Mouse (Mus musculus) forebrain, embryonic 13.5 days (tissue): ENCODE measurements around the gene Inpp5a. TPM values are rescaled to one million over a fixed set of nuclear protein-coding genes. Genes with fewer than 3 reads are reported as not detected.

ENCODE experiments used
- polyA plus RNA-seq: library from polyadenylated mRNA; unstranded; fragments of >200 nt; fragmentation: Nextera tagmentation; extraction: Ambion mirVana; gene quantifications from 2 replicates; pipeline ENCODE4 v1.2.1, GENCODE M21; 2015

Gene Inpp5a
- polyA plus RNA-seq, 1 experiment from 2014 or later = 9.7 TPM

Other genes starting within 250 kb of the Inpp5a start
- gene Lrrc27, start 176.1 kb upstream of the Inpp5a start, polyA plus RNA-seq = 3.6 and 3.7 TPM in 2 replicates
- 0.50 and 0.89 TPM in 2 replicates for gene Stk32c, start 175.8 kb upstream of the Inpp5a start, polyA plus RNA-seq
- gene Pwwp2b, start 140.6 kb upstream of the Inpp5a start, polyA plus RNA-seq = 4.5 and 4.7 TPM in 2 replicates
- gene Nkx6-2, start 193.7 kb downstream of the Inpp5a start, polyA plus RNA-seq = 2.1 and 3.3 TPM in 2 replicates